ENCODE assay signal across 28 mouse cellular contexts in the genomic region with DNA sequence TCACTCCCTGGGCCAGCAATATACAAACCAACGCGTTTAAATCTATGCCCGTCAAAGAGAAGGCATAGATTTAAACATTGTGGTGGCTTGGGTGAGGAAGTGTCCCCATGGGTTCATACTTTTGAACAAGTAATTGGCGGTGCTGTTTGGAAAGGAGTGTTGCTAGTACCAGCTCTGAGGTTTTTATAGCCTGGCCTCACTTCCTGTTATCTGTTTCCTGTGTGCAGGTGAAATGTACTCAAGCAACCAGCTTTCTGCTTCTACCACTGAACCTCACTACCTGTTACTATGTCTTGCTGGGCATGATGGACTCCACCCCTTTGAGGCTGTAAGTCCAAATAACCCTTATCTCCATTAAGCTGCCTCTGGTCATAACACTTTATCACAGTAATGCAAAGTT.
DNase-seq lines count a peak whose midpoint lies in the region.
"Had no signal": no experiment of that assay in that cellular context is flagged by ENCODE, and none has a peak within 500 bp of the region (broad histone marks: within the 10 kb centered on the region; RNA-seq: fewer than 3 reads in every experiment).

No protein-coding gene starts in this region.

- H3K27me3 ChIP-seq in splenic B cell, adult 2 months (ENCODE audit: control insufficient read depth, insufficient read depth, low read length, poor library complexity, severe bottlenecking): no peaks in the 10 kb centered on the region
- H3K27me3 ChIP-seq: embryonic facial prominence, embryonic 12.5 days; heart, embryonic 13.5 days; hindbrain, embryonic 15.5 days; intestine, embryonic 15.5 days; liver, embryonic 13.5 days; midbrain, embryonic 15.5 days had no signal

- no peaks in the 10 kb centered on the region for H3K36me3 ChIP-seq in splenic B cell, adult 2 months (ENCODE audit: control insufficient read depth, insufficient read depth, low read length, poor library complexity, severe bottlenecking)
- H3K36me3 ChIP-seq: embryonic facial prominence, embryonic 12.5 days; heart, embryonic 13.5 days; hindbrain, embryonic 10.5 days; hindbrain, embryonic 15.5 days; intestine, embryonic 15.5 days; midbrain, embryonic 15.5 days had no signal

- peak; percentile 33 for DNase-seq in A20 (ENCODE audit: low read depth, low spot score)
- DNase-seq in CD4-positive, CD25-positive, alpha-beta regulatory T cell, adult 2 months (ENCODE audit: low read depth, low spot score): peak; percentile 20
- DNase-seq in induced T-regulatory cell, adult 2 months (ENCODE audit: low read depth): peak; percentile 41
- DNase-seq in splenic B cell, adult 2 months (ENCODE audit: low read depth, low spot score): peak; percentile 17
- DNase-seq in kidney, postnatal 25 days: no peak
- DNase-seq in embryo, embryonic 10.5 days (ENCODE audit: low spot score): no peak
- DNase-seq: adrenal gland, adult 8-10 months; cerebellum, adult 8-10 months; cerebellum, postnatal 36 days; embryo, embryonic 11 days; gastrocnemius, postnatal 36 days; heart, postnatal 10 days; kidney, adult 2 months; layer of hippocampus, postnatal 36 days; left cerebral cortex, postnatal 4 days; liver, embryonic 13.5 days; lung, embryonic 14.5 days; lung, postnatal 36 days; right cerebral cortex, adult 18-20 months; spleen, adult 18-20 months; thymus, adult 18-20 months; thymus, postnatal 4 days had no signal

Comparison
In these comparisons a context has a peak if more than half of its experiments do, and no peak if none do; other contexts are left out.
1. DNase-seq: peak in A20 (single experiment), CD4-positive, CD25-positive, alpha-beta regulatory T cell, adult 2 months (single experiment), induced T-regulatory cell, adult 2 months (single experiment) and splenic B cell, adult 2 months (single experiment); none in kidney, postnatal 25 days (0 of 2) and embryo, embryonic 10.5 days (single experiment).